Mouse (Mus musculus) limb, embryonic 14.5 days (tissue): Measurements from ENCODE around the gene Myo5c. TPM values are rescaled to one million over a fixed set of nuclear protein-coding genes. Genes with fewer than 3 reads are reported as not detected.

ENCODE experiments used
- ATAC-seq: fragments of 200-750 bp; cut with Nextera tagmentation; 2 replicates; pipeline ENCODE4 v1.8.0; 2017; ENCODE audit warnings: low read depth, moderate number of reproducible peaks, moderate TSS enrichment; ENCODE audit not compliant: low FRiP score
- DNase-seq: peaks from one replicate; pipeline ENCODE4 v3.0.0-alpha.2; 2015; ENCODE audit warnings: low spot score
- H3K27ac ChIP-seq: fragments of 300-500 bp; sonication (generic); replicated peaks from 2 replicates; pipeline ENCODE4 v1.5.1; 2014; ENCODE audit warnings: low read depth, mild to moderate bottlenecking, low read length, moderate library complexity, mixed read lengths
- H3K27me3 ChIP-seq: fragments of 300-500 bp; sonication (generic); 2 replicates; pipeline ENCODE4 v1.6.1; 2014; ENCODE audit warnings: low read length, mixed read lengths; ENCODE audit not compliant: control insufficient read depth, insufficient read depth
- H3K36me3 ChIP-seq: fragments of 300-500 bp; sonication (generic); 2 replicates; pipeline ENCODE4 v1.6.1; 2014; ENCODE audit warnings: mild to moderate bottlenecking, low read length, moderate library complexity, mixed read lengths; ENCODE audit not compliant: control insufficient read depth, insufficient read depth
- H3K4me1 ChIP-seq: fragments of 300-500 bp; sonication (generic); 2 replicates; pipeline ENCODE4 v1.6.1; 2014; ENCODE audit warnings: antibody characterized with exemption, low read length, mixed read lengths; ENCODE audit not compliant: control insufficient read depth, insufficient read depth
- H3K4me2 ChIP-seq: fragments of 300-500 bp; sonication (generic); replicated peaks from 2 replicates; pipeline ENCODE4 v1.6.1; 2014; ENCODE audit warnings: low read depth, mild to moderate bottlenecking, low read length, moderate library complexity; ENCODE audit not compliant: severe bottlenecking
- H3K4me3 ChIP-seq: fragments of 300-500 bp; sonication (generic); replicated peaks from 2 replicates; pipeline ENCODE4 v1.5.1; 2014; ENCODE audit warnings: low read length
- H3K9ac ChIP-seq: fragments of 300-500 bp; sonication (generic); 2 replicates; pipeline ENCODE4 v1.6.1; 2014; ENCODE audit warnings: mild to moderate bottlenecking, low read depth, low read length, moderate library complexity; ENCODE audit not compliant: severe bottlenecking
- H3K9me3 ChIP-seq: fragments of 300-500 bp; sonication (generic); 2 replicates; pipeline ENCODE4 v1.6.1; 2016; ENCODE audit warnings: low read length; ENCODE audit not compliant: control insufficient read depth
- POLR2A ChIP-seq: fragments of 200-500 bp; IDR thresholded peaks from 2 replicates; pipeline ENCODE4 v1.8.0; 2012; ENCODE audit warnings: inconsistent platforms, mild to moderate bottlenecking, moderate library complexity, borderline replicate concordance; ENCODE audit not compliant: insufficient read depth, insufficient read length; ENCODE audit errors: extremely low read depth
- WGBS: fragments of 180-500 bp; shearing (Covaris S2); extraction: QIAGEN DNeasy Blood & Tissue Kit; methylation state at CpG from one replicate; pipeline ENCODE4 v1.1.7; 2014; 5-methylcytosine and 5-hydroxymethylcytosine counted together
- polyA plus RNA-seq, 2 experiments: library from polyadenylated mRNA; depleted of rRNA in 1 of 2; stranded (reverse) in 1 of 2; unstranded in 1 of 2; fragments of >200 nt; fragmentation: Nextera tagmentation in 1 of 2; extraction: Ambion mirVana in 1 of 2; gene quantifications; 2 replicates each; pipeline versions ENCODE4 v1.2.1 to v1.2.3; 2012 to 2014

The Myo5c gene
- polyA plus RNA-seq, 2 experiments = 0.15 to 0.52 TPM

DNA sequence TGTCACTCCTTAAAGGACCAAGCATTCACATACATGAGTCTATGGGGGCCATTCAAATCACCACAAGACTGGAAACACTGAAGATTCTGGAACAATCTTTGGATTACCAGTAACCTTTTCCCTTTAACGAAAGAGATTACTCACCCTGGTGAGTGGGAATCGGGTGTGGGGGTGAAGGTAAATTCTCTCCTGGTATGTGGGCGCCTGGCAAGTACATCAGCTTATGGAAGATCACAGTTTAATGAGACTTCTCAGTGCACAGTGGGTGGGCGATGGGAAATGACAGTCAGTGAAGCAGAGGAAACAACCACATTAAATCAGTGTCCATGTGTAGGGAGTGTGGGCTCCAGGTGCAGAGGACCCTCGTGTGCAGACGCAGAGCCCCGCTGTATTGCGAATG, 99.0 kb downstream of the Myo5c start:
- no peaks in the 10 kb centered on the region for H3K4me1 ChIP-seq
- 84% methylated on average over 8 of the region's 8 CpGs for WGBS
- no peak for ATAC-seq
- no peak for DNase-seq
- peaks cover 23% of the 10 kb centered on the region; the same call in 1 of the 2 replicates for H3K36me3 ChIP-seq
- H3K9ac ChIP-seq = no peak overlapping the region
- H3K4me3 ChIP-seq = no peak overlapping the region
- H3K27me3 ChIP-seq = no peaks in the 10 kb centered on the region
- TF ChIP-seq POLR2A = no peak
- H3K4me2 ChIP-seq = no peak overlapping the region
- H3K27ac ChIP-seq = no peak overlapping the region
- H3K9me3 ChIP-seq = no peaks in the 10 kb centered on the region

DNA sequence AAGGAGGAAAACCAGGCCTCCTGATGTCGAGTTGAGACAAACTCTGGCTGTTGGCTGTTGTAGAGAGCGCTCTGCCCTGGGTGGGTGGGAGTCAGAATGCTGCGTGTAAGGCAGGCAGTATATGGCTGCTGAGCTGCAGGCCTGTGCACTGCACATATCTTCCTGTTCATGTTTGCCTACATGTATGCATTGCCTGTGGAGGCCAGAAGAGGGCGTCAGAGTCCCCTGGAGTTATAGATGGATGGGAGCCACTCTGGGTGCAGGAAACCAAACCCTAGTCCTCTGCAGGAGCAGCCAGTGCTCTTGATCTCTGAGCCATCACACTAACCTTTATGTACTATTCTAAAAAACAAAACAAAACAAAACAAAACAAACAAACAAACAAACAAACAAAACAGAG, 102.6 kb downstream of the Myo5c start:
- no peak for TF ChIP-seq POLR2A
- Histone ChIP-seq H3K27me3 (no peaks in the 10 kb centered on the region), H3K4me3 (no peak overlapping the region), H3K27ac (no peak overlapping the region), H3K9ac (no peak overlapping the region), H3K4me1 (no peaks in the 10 kb centered on the region), H3K4me2 (no peak overlapping the region), H3K36me3 (peaks cover 51% of the 10 kb centered on the region), H3K9me3 (no peaks in the 10 kb centered on the region)
- no peak for ATAC-seq
- no peak for DNase-seq
- 74% methylated on average over 4 of the region's 4 CpGs for WGBS

GRCm38 (mm10) chr9:75338016-75338415, 106.2 kb downstream of the Myo5c start:
- WGBS = 85% methylated on average over 6 of the region's 6 CpGs
- Histone ChIP-seq H3K36me3 (peaks cover 52% of the 10 kb centered on the region), H3K9me3 (no peaks in the 10 kb centered on the region), H3K4me3 (no peak overlapping the region), H3K4me2 (no peak overlapping the region), H3K27me3 (no peaks in the 10 kb centered on the region), H3K4me1 (no peaks in the 10 kb centered on the region), H3K27ac (no peak overlapping the region), H3K9ac (no peak overlapping the region)
- no peak for DNase-seq
- no peak for TF ChIP-seq POLR2A
- no peak for ATAC-seq

DNA sequence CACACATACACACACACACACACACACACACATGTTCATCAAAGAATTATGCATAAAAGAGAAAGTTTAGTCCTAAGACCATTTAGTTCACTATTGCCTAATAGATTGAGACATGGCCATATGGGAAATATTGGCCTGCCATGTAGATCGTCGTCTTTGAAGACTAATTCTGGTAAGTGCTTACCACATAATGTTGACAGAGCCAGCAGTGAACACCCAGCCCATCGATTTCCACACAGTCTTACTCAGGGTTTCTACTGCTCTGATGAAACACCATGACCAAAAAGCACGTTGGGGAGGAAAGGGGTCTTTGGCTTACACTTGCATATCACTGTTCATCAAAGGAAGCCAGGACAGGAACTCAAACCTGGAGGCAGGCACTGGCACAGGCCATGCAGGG, 110.6 kb downstream of the Myo5c start:
- ATAC-seq = no peak
- Histone ChIP-seq H3K4me1 (no peaks in the 10 kb centered on the region), H3K27ac (no peak overlapping the region), H3K9me3 (no peaks in the 10 kb centered on the region), H3K4me2 (no peak overlapping the region), H3K9ac (no peak overlapping the region), H3K27me3 (no peaks in the 10 kb centered on the region), H3K4me3 (no peak overlapping the region), H3K36me3 (peaks cover 31% of the 10 kb centered on the region)
- DNase-seq = no peak
- no peak for TF ChIP-seq POLR2A
- 77% methylated on average over 4 of the region's 4 CpGs for WGBS

DNA sequence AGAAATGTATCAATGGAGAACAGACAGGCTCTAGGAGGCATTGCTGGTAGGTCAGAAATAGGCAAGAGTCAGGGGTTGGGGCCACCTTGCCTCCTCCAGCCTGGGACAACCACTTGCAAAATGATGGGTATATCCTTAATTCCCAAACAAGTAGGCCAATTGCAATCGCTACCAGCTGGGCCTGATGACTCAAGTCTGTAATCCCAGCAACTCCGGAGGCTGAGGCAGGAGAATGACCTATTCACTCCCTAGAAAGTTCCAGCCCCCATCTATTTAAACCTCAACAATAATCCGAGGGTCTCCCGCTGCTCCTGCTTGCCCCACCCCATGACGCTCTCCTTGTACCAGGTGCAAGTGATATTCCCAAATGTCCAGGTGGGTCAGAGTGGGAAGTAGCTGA, 115.6 kb downstream of the Myo5c start, which contains the start of gene Bcl2l10:
Gene Bcl2l10, plus strand, starts transcription at position 301 of the 400 bp plus-strand sequence.
- Histone ChIP-seq H3K9me3 (no peaks in the 10 kb centered on the region), H3K27ac (no peak within 1 kb of the TSS), H3K27me3 (no peaks in the 10 kb centered on the region), H3K4me3 (no peak within 1 kb of the TSS), H3K36me3 (peaks cover 7% of the 10 kb centered on the region), H3K4me2 (no peak within 1 kb of the TSS), H3K9ac (no peak within 1 kb of the TSS), H3K4me1 (no peaks in the 10 kb centered on the region)
- no peak for TF ChIP-seq POLR2A
- ATAC-seq = no peak
- no peak for DNase-seq
- 94% methylated on average over 5 of the region's 5 CpGs for WGBS

- no peaks in the 10 kb centered on the region for H3K27me3 ChIP-seq
- no peak overlapping the region for H3K9ac ChIP-seq
- ATAC-seq = no peak
- H3K4me2 ChIP-seq = no peak overlapping the region
- TF ChIP-seq POLR2A = no peak
- 94% methylated on average over 17 of the region's 17 CpGs for WGBS
- no peaks in the 10 kb centered on the region for H3K4me1 ChIP-seq
- H3K9me3 ChIP-seq = no peaks in the 10 kb centered on the region
- no peak overlapping the region for H3K4me3 ChIP-seq
- DNase-seq = no peak
- H3K27ac ChIP-seq = no peak overlapping the region
- H3K36me3 ChIP-seq = peaks cover 6% of the 10 kb centered on the region; the same call in 1 of the 2 replicates
Measured at GRCm38 (mm10) chr9:75348066-75348465, 116.2 kb downstream of the Myo5c start.
